Mouse (Mus musculus) cerebellum, adult 8-10 months (tissue): Measurements from ENCODE around the gene Celf2.
"Not testable (repeated sequence)": the region's sequence is repeated elsewhere in the genome, so short reads cannot be mapped to it uniquely, and the experiment has no call there.

Experiments used
- DNase-seq: peaks from one replicate; pipeline ENCODE4 v3.0.0; 2022

The Celf2 gene

DNA sequence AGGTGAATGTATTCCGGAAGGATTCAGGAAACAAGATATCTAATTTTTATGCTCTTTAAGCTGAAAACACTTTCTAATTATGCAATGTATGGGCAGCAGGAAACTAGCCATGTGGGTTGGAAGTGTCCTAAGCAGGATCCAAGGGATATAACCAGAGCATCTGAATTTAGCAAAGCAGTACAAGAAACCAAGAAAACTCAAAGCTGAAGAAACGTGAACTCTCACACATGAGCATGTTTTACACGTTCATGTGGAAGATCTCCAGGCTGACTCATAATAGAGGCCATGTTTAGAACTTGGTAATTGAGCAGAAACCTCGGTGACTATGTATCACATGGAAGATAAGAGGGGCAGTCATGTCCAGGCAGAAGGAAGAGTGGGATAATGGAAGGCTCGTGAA lies 120.1 kb downstream of the Celf2 start:
- DNase-seq = no peak

GRCm38 (mm10) chr2:7378736-7379135 lies 130.6 kb downstream of the Celf2 start:
- no peak for DNase-seq

DNA sequence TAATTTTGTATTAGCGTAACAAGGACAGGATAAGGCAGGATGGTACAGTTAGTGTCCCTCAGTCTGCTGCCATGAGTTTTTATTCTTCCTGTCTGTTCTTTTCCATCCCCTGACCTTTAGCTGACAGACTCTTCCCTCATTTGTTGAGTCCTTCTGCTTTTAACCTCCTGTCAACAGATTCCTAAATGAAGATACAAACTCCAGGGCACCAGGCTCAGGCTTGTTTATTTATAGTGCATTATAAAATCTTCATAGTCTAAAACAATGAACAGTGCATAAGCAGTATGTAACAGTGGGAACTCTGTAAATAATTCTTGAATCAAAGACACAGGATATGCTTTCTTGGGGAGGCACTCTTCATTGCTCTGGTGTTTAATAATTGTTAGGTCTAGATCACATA lies 131.5 kb downstream of the Celf2 start:
- DNase-seq = no peak

DNA sequence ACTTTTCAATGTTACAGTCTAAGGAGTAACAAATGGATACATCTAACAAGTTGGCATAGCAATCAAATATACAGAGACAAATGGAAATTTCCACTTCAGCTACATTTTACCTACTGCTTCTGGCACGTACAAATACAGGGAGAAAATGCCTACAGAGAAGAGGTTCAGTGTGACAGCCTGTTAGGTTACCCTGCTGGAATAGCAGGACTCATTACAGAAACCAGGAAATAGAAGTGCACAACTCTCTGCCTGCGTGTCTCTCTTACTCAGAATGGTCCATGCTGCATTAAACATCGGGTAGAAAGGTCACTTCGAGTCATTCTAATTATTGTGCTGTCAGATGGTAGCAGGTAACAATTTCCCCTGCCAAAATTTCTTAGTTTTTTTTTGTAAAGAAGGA lies 141.6 kb downstream of the Celf2 start:
- DNase-seq = no peak

GRCm38 (mm10) chr2:7359557-7359956 lies 149.8 kb downstream of the Celf2 start:
- DNase-seq = no peak

DNA sequence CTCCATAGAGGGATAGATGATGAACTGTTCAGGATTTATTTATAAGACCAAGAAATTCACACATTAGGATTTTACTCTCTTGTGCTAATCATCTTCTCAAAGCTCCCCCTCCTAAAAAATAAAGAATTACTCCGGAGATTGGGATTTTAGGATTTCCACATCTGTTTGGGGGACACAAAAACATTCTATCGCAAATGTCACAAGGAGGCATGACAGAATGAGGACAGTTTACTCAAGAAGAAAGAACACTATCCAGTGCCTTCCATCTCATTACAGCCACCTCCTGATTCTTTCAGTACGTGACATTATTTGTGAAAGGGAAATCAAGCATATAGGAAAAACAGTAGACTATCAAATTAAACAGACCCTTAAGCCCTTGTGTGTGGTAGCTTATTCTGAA lies 150.5 kb downstream of the Celf2 start:
- DNase-seq = no peak

- no peak for DNase-seq
Observed at GRCm38 (mm10) chr2:7351234-7351633, 158.1 kb downstream of the Celf2 start.

DNA sequence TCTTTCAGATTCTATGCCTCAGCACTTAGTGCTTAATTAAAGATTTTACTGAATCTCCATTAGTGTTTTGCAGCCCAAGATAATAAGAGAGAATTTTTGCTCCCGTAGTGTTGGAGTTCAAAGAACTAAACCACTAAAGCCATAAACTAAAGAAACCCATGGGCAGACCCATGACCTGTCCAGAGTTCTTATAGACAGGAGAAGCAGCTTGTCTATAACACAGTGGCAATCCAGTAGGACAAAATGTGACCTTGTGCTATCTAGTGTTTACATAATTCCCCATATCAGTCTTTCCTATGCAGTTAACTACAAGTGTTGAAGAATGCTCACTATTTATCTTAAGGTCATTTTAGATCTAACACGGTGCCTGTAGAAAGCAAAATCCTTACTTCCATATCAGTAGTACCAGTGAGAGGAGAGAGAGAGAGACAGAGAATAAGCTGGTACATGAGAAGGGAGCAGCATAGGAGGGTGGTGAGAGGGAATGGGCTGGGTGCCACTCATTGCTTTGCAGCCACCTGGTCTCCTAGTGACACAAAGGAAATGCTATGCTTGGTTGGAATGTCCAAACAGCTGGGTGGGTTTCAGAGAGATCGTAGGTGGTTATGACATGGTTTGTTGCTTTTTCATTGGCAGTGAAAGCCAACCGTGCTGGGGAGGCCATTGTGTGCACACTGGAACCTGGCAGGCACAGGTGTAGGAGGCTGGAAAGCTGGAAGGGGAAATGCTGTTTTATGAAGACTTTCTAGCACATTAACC lies 162.5 kb downstream of the Celf2 start:
- DNase-seq = no peak

- DNase-seq = no peak
Observed at GRCm38 (mm10) chr2:7344951-7345350, 164.4 kb downstream of the Celf2 start.

- DNase-seq = no peak
Observed at GRCm38 (mm10) chr2:7342911-7343478, 166.4 kb downstream of the Celf2 start.

- no peak for DNase-seq
Observed at GRCm38 (mm10) chr2:7334846-7335245, 174.5 kb downstream of the Celf2 start.

GRCm38 (mm10) chr2:7328018-7328899 lies 181.1 kb downstream of the Celf2 start:
- DNase-seq = no peak

GRCm38 (mm10) chr2:7319760-7320159 lies 189.6 kb downstream of the Celf2 start:
- DNase-seq = no peak

GRCm38 (mm10) chr2:7311776-7312175 lies 197.6 kb downstream of the Celf2 start:
- no peak for DNase-seq

GRCm38 (mm10) chr2:7310840-7311182 lies 198.6 kb downstream of the Celf2 start:
- no peak for DNase-seq

DNA sequence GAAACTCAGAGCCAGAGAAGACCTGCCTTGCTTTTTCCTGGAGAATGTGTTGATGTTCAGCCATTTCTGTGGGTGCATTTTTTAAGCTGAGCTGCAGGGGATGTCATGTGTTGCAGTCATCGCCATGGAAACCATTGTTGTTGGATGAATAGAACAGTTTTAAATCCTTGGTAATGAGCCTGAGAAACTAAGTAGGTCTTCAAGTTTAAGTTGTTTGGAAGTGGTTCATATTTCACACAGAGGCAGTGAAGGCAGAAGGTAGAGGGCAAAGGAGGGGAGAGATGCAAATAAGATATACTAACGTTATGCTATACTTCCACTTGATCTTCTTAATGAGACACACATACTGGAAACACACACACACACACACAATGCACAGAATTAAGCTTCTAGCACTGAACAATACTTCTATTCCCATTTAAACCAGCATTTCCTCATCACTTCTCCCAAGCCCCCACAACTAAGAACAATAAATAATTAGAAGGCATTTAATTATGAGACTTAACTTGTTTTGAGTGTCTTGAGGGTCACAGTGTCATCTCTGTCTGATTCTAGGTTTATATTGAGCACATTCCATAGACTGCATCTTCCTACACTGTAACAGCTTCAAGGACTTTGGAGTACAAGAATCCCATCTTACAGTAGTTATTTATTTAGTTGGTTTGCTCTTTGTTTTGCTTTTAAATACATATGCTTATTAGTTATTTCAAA lies 199.1 kb downstream of the Celf2 start:
- DNase-seq = no peak

GRCm38 (mm10) chr2:7309324-7309723 lies 200.0 kb downstream of the Celf2 start:
- no peak for DNase-seq

GRCm38 (mm10) chr2:7308731-7309130 lies 200.6 kb downstream of the Celf2 start:
- no peak for DNase-seq

- DNase-seq = no peak
Observed at GRCm38 (mm10) chr2:7287434-7287833, 221.9 kb downstream of the Celf2 start.

DNA sequence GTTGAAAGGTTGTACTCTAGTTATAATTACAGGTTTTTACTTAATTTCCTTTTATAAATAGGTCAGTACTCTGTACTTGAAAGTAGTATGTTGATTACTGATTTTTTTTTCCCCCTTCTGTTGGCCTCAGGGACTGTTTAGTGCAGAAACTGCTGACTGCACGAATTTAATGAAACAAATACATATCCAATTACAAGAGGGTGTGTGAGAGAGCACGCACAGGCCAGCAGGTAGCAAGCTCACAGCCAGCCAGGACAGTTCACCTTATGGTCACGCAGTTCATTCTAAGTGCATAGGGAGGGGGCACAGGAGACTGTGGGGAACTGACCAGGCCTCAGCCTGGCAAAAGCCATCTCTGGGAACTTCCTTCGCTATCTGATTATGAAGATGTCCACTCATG lies 236.1 kb downstream of the Celf2 start:
- no peak for DNase-seq

DNA sequence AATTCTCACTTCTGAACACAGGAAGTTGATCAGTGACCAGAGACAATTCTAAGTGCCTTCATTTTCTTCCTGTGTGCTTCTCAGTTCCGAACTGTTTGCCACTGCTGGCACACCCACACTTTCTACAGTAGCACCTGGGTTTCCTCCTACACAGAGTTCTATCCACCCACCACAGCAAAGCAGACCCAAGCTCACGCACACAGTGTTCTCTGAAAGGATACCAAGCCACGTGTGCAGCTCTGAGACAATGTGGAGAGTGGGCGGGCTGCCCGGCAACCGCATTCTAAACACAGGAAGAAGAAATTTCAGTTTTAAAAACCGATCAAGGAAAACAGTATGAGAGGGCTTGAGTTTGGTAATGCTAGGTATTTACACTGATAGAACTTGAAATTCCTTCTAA lies 239.3 kb downstream of the Celf2 start:
- DNase-seq = no peak

DNA sequence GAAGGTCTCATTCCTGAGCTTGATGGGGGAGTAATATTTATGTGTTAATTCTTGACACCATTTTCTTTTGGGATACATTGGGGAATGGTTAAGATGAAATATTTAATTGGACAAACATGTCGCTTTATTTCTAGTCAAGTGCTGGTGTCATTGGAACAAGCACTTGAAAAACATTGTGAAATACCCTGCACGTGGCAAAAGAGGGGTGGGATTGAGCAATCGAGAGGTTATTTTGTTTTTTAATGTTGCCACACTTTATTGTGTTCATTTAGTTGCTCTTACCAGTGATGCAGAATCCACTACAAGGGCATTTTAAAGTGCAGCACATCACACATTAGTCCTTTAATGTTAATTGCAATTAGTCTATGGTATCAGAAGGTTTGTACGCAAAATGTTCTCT lies 242.2 kb downstream of the Celf2 start:
- no peak for DNase-seq

DNA sequence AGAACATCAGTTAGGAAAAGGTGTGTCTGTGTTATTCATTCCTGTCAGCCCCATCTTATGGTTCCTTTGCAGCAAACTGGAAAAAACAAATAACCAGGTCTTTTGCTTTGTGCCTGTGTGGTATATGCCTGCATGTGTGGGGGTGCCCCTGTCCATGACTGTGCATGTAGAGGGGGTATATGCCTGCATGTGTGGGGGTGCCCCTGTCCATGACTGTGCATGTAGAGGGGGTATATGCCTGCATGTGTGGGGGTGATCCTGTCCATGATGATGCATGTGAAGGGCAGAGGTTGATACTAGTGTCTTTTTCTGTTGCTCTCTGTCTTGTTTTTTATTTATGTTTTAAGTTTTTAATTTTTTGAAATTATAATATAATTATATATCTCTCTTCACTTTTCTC lies 246.7 kb downstream of the Celf2 start:
- not testable (repeated sequence) for DNase-seq
